Mouse (Mus musculus) cortical plate, adult 2 months (tissue): ENCODE data around the gene Sorcs3. TPM values are rescaled to one million over a fixed set of nuclear protein-coding genes. Genes with fewer than 3 reads are reported as not detected.
A peak's percentile ranks its signal among the peaks of the same experiment; 100 is the strongest.

Experiments
- H3K27ac ChIP-seq: fragments of 200-500 bp; 2 replicates; pipeline ENCODE4 v1.5.1; 2012; ENCODE audit warnings: low read length, control low read depth, inconsistent platforms; ENCODE audit not compliant: insufficient read depth
- H3K4me1 ChIP-seq: fragments of 200-500 bp; 2 replicates; pipeline ENCODE4 v1.6.1; 2011; ENCODE audit warnings: low read length; ENCODE audit not compliant: control insufficient read depth, insufficient read depth
- H3K4me3 ChIP-seq: fragments of 200-500 bp; 2 replicates; pipeline ENCODE4 v1.5.1; 2011; ENCODE audit warnings: mild to moderate bottlenecking, low read length, control low read depth; ENCODE audit not compliant: insufficient read depth
- CTCF ChIP-seq: fragments of 200-500 bp; IDR thresholded peaks from 2 replicates; pipeline ENCODE4 v1.5.1; 2011; ENCODE audit warnings: mild to moderate bottlenecking, control low read depth, low read length; ENCODE audit not compliant: insufficient read depth; ENCODE audit errors: extremely low read depth
- POLR2A ChIP-seq: fragments of 200-500 bp; IDR thresholded peaks from 2 replicates; pipeline ENCODE4 v1.6.1; 2011; ENCODE audit warnings: mild to moderate bottlenecking, low read length, control low read depth; ENCODE audit not compliant: insufficient read depth; ENCODE audit errors: extremely low read depth
- polyA plus RNA-seq: library from polyadenylated mRNA; depleted of rRNA; stranded (reverse); fragments of >200 nt; gene quantifications from 2 replicates; pipeline ENCODE4 v1.2.3, GENCODE M21; 2012

Gene Sorcs3
- polyA plus RNA-seq, 1 experiment, result 15.4 TPM

DNA sequence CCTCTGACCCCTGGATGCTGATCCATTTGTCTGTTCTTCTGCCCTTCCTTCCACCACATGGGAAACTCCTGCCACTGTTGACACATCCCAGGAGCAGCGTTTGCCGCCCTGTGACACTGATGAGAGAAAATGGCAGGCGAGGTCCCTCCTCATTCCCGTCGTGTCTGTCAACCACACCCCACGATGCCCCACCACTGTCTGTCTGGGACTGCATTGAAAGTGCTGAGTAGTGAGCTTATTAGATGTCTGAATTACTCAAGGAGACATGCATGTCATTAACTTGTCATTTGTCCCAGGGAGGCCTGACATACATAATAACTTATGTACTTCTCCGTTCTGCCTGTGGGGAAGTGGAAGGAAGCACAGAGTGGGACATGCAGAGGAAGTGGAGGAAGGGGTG lies 137.6 kb downstream of the Sorcs3 start:
- TF ChIP-seq CTCF (no peak), POLR2A (no peak)
- Histone ChIP-seq H3K27ac (no peak overlapping the region), H3K4me1 (no peaks in the 10 kb centered on the region), H3K4me3 (no peak overlapping the region)

DNA sequence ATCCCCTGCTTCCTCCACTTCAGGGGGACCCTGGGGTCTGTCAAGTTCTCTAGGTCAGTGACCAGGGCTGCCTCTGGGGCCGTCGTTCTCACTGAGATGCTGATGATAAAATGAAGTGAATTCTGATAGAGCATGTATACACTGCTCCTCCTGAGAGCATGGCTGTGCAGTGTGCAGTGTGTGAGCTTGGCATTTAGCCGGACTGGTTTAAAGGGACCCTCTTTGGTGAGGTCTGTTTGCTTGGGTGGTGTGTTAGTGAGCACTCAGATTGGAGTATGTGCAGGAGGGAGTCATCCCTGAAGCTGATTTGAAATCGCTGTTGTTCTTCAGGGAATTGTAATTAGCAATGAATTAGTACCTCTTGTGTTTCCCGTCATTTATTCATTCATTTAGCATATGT lies 141.3 kb downstream of the Sorcs3 start:
- Histone ChIP-seq H3K27ac (no peak overlapping the region), H3K4me1 (no peaks in the 10 kb centered on the region), H3K4me3 (no peak overlapping the region)
- TF ChIP-seq CTCF (no peak), POLR2A (no peak)

DNA sequence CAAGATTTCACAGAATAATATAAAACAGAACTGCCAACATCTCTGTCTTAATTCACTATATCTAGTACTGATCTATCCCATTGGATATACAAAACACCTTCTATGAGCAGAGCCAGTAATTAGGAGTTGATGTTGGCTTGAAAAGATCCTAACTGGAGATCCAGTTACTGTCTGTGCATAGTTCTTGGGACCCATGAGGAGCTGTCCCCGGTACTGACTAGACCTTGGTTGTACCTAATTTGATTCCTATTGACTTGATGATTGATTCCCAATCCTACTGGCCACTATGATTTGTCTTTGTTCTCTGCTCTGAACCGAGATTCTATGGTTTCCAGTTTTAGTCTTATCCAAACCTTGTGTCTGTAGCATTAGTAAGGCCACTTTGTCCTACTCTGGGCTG lies 151.0 kb downstream of the Sorcs3 start:
- Histone ChIP-seq H3K4me1 (no peaks in the 10 kb centered on the region), H3K27ac (no peak overlapping the region), H3K4me3 (no peak overlapping the region)
- TF ChIP-seq CTCF, result no peak
- no peak for TF ChIP-seq POLR2A

DNA sequence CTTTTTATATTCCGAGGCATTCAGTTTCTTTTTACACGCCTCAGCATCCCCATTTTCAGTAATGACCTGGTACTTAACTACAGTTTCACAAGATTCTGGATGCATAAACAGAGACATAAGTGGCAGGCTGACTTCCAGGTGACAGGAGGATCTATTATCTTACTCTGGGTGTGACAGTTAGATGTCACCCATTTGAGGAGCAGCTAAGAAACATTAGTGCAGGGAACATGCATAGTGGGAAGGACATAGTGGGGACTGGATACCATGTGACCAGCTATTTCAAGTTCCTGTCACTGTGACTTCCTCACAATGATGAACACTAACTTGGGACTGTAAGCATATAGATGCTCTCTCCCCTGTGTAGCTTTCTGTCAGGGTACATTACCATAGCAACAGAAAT lies 156.3 kb downstream of the Sorcs3 start:
- Histone ChIP-seq H3K4me1 (no peaks in the 10 kb centered on the region; the same call in 1 of the 2 replicates), H3K27ac (no peak overlapping the region), H3K4me3 (no peak overlapping the region)
- no peak for TF ChIP-seq POLR2A
- TF ChIP-seq CTCF, result no peak

DNA sequence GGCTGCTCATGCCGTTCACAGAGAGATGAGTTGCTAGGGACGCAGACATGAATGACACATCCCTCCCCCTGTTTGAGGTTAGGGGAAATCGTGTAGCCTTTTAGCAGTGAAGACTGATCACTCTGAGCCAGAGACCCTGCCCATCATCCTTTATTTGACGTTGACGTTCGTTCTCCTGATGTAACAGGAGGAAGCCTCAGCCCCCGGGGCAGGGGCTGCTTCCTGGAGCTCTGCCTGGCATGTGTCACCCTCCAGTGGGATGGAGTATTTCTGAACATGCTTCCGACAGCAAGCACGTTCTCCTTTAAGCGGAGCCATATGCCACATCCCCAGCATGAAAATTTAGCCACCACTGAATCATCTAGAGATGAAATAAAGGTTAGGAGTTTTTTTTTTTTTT lies 162.2 kb downstream of the Sorcs3 start:
- Histone ChIP-seq H3K4me1 (peaks cover 4% of the 10 kb centered on the region; the same call in 1 of the 2 replicates), H3K27ac (peak overlapping the region; percentile 24; the same call in 1 of the 2 replicates), H3K4me3 (0 out of 2 replicates have a peak overlapping the region, but pooled peaks have one; percentile 5)
- TF ChIP-seq POLR2A (0 out of 2 replicates have a peak, but pooled peaks have one; percentile 12), CTCF (no peak)

DNA sequence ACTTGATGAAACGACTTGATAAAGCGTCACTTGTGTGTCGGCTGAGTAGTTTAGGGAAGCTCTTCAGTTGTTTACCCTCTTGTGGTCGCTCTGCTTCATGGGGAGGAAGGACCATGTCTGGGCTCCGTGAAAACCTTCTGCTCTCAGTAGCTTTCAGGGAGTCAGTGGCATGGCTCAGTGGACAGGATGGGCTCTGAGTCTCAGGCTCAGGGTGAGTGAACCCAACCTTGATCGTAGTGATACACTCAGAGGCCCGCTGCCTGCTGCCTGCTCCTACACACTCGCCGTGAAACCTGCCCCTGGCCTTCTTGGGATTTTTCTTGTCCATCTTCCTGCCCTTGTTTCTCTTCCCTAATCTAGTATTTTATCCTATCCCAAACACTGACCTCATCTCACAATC lies 166.0 kb downstream of the Sorcs3 start:
- Histone ChIP-seq H3K4me1 (peaks cover 4% of the 10 kb centered on the region; the same call in 1 of the 2 replicates), H3K27ac (no peak overlapping the region), H3K4me3 (no peak overlapping the region)
- TF ChIP-seq POLR2A, result no peak
- no peak for TF ChIP-seq CTCF

DNA sequence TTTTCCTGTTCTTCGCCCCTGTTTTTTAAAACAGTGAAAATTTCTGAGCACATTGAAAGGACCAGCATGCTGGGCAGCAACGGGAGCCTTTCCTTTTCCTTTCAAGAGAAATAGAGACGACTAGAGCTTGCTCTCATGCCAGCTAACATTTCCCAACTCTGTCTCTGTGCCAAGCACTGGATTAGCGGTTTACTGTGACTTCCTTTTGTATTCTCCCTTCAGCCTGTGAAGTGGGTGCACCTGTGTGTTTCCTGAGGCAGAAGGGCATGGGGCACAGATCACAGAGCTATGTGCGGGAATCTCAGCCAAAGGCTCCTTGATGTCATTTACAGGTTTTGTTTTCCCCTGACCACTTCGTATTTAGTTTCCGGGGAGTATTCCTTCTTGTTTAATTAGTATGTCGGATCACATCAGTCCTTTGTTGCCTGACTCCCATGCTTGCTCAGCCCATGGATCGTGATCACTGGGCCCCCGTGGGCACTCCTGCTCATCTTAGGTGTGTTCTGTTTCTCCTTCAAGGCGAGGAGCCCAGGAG lies 172.2 kb downstream of the Sorcs3 start:
- TF ChIP-seq CTCF (no peak), POLR2A (no peak)
- Histone ChIP-seq H3K27ac (no peak overlapping the region), H3K4me1 (no peaks in the 10 kb centered on the region; the same call in 1 of the 2 replicates), H3K4me3 (no peak overlapping the region)

DNA sequence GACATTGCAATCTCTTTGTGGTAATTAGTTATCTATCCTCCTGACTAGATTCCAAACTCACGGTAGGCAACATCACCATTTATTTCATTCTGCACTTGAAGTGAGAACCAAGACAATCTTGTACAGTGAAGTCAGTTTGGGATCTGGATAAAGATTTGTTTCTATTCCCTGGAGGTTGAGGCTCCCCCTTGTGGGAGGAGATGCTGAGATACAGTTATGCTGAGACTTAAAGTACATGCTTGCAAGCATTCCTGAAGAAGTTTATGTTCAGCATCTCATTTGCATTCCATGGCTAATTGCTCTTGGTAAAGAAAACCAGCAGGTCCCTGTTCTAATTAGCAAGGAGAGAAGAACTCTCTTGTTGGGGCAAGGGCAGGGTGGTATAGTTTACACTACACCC lies 185.7 kb downstream of the Sorcs3 start:
- H3K27ac ChIP-seq, result no peak overlapping the region
- H3K4me3 ChIP-seq, result no peak overlapping the region
- TF ChIP-seq POLR2A (no peak), CTCF (peak; percentile 60; the same call in 1 of the 2 replicates)
- no peaks in the 10 kb centered on the region for H3K4me1 ChIP-seq

DNA sequence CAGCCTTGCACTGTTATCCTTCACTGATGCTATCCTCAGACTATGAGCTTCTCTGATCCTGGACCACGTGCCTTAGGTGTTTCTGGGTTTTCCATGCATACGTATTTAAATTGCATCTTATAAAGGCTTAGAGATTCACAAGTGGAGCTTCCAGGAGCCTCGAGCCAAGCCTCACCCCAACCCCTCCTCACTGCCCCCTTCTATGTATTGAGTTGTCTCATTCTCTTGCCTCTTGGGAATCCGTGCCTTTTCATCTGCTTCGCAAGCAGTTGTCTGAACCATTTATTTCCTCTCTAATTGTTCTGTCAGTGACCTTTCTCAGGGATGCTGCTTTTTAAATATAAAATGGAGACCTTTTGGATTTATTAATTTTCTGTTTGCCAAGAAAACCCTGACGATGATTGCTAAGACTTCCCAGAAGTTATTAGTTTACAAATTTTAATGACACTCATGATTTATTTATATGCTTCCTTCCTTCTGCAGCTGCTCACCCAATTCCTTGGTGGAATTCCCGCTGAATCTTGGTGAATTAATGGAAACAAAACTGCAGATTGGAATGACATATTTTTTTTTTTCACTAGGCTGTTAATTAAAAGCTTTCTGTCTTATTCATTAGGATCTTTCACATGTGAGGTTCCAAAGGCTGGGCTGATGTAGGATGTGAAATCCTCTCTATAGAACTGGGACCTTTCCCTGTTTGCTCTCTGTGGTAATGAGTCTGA lies 199.1 kb downstream of the Sorcs3 start:
- Histone ChIP-seq H3K27ac (no peak overlapping the region), H3K4me1 (no peaks in the 10 kb centered on the region), H3K4me3 (no peak overlapping the region)
- TF ChIP-seq CTCF (no peak), POLR2A (no peak)

DNA sequence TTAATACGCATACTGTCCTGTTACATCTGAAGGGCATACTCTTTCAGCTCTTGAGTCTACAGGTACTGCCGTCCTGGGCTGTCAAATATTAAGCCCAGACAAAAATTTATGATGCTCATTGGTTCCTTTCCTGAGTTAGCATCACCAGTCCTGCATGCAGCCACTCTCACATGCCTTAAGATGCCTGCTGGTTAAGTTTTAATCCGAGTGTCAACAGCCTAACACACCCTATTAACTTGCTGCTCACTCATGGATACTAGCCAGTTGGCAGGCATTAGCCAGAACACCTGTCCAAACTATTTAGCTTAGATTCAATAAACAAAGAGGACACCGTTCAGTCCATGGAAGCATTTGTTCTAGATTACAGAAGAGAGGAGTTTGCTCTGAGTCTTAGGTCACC lies 202.4 kb downstream of the Sorcs3 start:
- Histone ChIP-seq H3K4me1 (no peaks in the 10 kb centered on the region), H3K27ac (no peak overlapping the region), H3K4me3 (no peak overlapping the region)
- TF ChIP-seq CTCF, result no peak
- TF ChIP-seq POLR2A, result no peak
